Mouse (Mus musculus) erythroid progenitor cell, adult 5-6 weeks (primary cell): ENCODE data around the gene Zswim5. TPM values are rescaled to one million over a fixed set of nuclear protein-coding genes. Genes with fewer than 3 reads are reported as not detected.
"Not testable (repeated sequence)": the region's sequence is repeated elsewhere in the genome, so short reads cannot be mapped to it uniquely, and the experiment has no call there.

ENCODE experiments used
- ATAC-seq: replicated peaks from 2 replicates; pipeline ENCODE4 v1.8.0; 2016; ENCODE audit warnings: moderate number of reproducible peaks, mild to moderate bottlenecking, moderate TSS enrichment, inconsistent platforms; ENCODE audit not compliant: poor library complexity, low FRiP score, severe bottlenecking
- total RNA-seq, 2 experiments: library from RNA; stranded (forward) in 1 of 2; stranded (reverse) in 1 of 2; fragments of 150-400 nt in 1 of 2; fragments of 186-747, 209-891 nt in 1 of 2; gene quantifications; 2 replicates each; pipeline versions ENCODE4 v1.2.3 to v1.2.4; 2015 to 2017; ENCODE audit warnings: low replicate concordance in 2 of 2

Gene Zswim5
- total RNA-seq (2015; ENCODE audit: low replicate concordance): not detected in 2 replicates
- total RNA-seq (2017; ENCODE audit: low replicate concordance): not detected in 2 replicates

GRCm38 (mm10) chr4:116876995-116877728 is at the start of gene Zswim5:
TSS of gene Zswim5 (plus strand) at chr4:116877376.
- no peak for ATAC-seq

- 0 out of 2 replicates have a peak, but pooled peaks have one; percentile 60 for ATAC-seq
These were observed 49.4 kb upstream of the Zswim5 start for GRCm38 (mm10) chr4:116827819-116828218.

- no peak for ATAC-seq
These were observed 47.7 kb upstream of the Zswim5 start for GRCm38 (mm10) chr4:116829364-116830069.

- ATAC-seq: no peak
These were observed 47.2 kb upstream of the Zswim5 start for GRCm38 (mm10) chr4:116830070-116830368.

GRCm38 (mm10) chr4:116838999-116839398 is 38.2 kb upstream of the Zswim5 start:
- ATAC-seq: no peak

GRCm38 (mm10) chr4:116840096-116840495 is 37.1 kb upstream of the Zswim5 start:
- ATAC-seq: not testable (repeated sequence)

- no peak for ATAC-seq
These were observed 36.3 kb upstream of the Zswim5 start for GRCm38 (mm10) chr4:116840841-116841240.

GRCm38 (mm10) chr4:116844324-116844723 is 32.9 kb upstream of the Zswim5 start:
- no peak for ATAC-seq

GRCm38 (mm10) chr4:116849901-116850300 is 27.3 kb upstream of the Zswim5 start:
- ATAC-seq: no peak

GRCm38 (mm10) chr4:116854286-116854685 is 22.9 kb upstream of the Zswim5 start:
- ATAC-seq: no peak

GRCm38 (mm10) chr4:116857203-116857602 is 20.0 kb upstream of the Zswim5 start:
- no peak for ATAC-seq

GRCm38 (mm10) chr4:116859711-116860110 is 17.5 kb upstream of the Zswim5 start:
- ATAC-seq: no peak

GRCm38 (mm10) chr4:116862023-116862422 is 15.2 kb upstream of the Zswim5 start:
- ATAC-seq: no peak

- ATAC-seq: no peak
These were observed 7.3 kb upstream of the Zswim5 start for GRCm38 (mm10) chr4:116869898-116870297.

GRCm38 (mm10) chr4:116874595-116874994 is 2.6 kb upstream of the Zswim5 start:
- no peak for ATAC-seq

GRCm38 (mm10) chr4:116876630-116876994 is 564 bp upstream of the Zswim5 start:
- ATAC-seq: no peak

GRCm38 (mm10) chr4:116877729-116878321 is 649 bp downstream of the Zswim5 start:
- no peak for ATAC-seq

- no peak for ATAC-seq
These were observed 1.3 kb downstream of the Zswim5 start for GRCm38 (mm10) chr4:116878491-116878890.

GRCm38 (mm10) chr4:116882679-116883078 is 5.5 kb downstream of the Zswim5 start:
- no peak for ATAC-seq

- ATAC-seq: no peak
These were observed 17.3 kb downstream of the Zswim5 start for GRCm38 (mm10) chr4:116894200-116895080.
